Mouse (Mus musculus) granulocyte monocyte progenitor cell, adult 5-6 weeks (primary cell): ENCODE data around the gene Cdc42ep5. TPM values are rescaled to one million over a fixed set of nuclear protein-coding genes. Genes with fewer than 3 reads are reported as not detected.

Source experiments
- ATAC-seq: replicated peaks from 2 replicates; pipeline ENCODE4 v1.8.0; 2016; ENCODE audit warnings: mild to moderate bottlenecking, moderate TSS enrichment, inconsistent platforms; ENCODE audit not compliant: poor library complexity, severe bottlenecking
- total RNA-seq, 2 experiments: library from RNA; stranded (forward) in 1 of 2; stranded (reverse) in 1 of 2; fragments of 200-712, 200-1000 nt in 1 of 2; fragments of >200 nt in 1 of 2; fragmentation: Nextera tagmentation in 1 of 2; gene quantifications; 2 replicates each; pipeline ENCODE4 v1.2.3; 2014 to 2017

The Cdc42ep5 gene
- total RNA-seq, 2 experiments from 2014 or later: 0.21 TPM; not detected in 1

GRCm38 (mm10) chr7:4128860-4129259 is 35.8 kb downstream of the Cdc42ep5 start:
- no peak for ATAC-seq

- ATAC-seq: no peak
Observed at GRCm38 (mm10) chr7:4127894-4128293, 36.8 kb downstream of the Cdc42ep5 start.

- ATAC-seq: no peak
Observed at GRCm38 (mm10) chr7:4126992-4127785, 37.5 kb downstream of the Cdc42ep5 start.

GRCm38 (mm10) chr7:4125306-4125705 is 39.4 kb downstream of the Cdc42ep5 start:
- no peak for ATAC-seq

- ATAC-seq: no peak
Observed at GRCm38 (mm10) chr7:4124856-4125255, 39.8 kb downstream of the Cdc42ep5 start.

GRCm38 (mm10) chr7:4124315-4124759 is 40.3 kb downstream of the Cdc42ep5 start:
- peak; percentile 75 for ATAC-seq

- no peak for ATAC-seq
Observed at GRCm38 (mm10) chr7:4123732-4124131, 40.9 kb downstream of the Cdc42ep5 start.

- no peak for ATAC-seq
Observed at GRCm38 (mm10) chr7:4122783-4123182, 41.9 kb downstream of the Cdc42ep5 start.

GRCm38 (mm10) chr7:4122076-4122768 is 42.4 kb downstream of the Cdc42ep5 start:
- no peak for ATAC-seq

GRCm38 (mm10) chr7:4119976-4120921 is 44.4 kb downstream of the Cdc42ep5 start:
- ATAC-seq: no peak

- peak; percentile 51; the same call in 1 of the 2 replicates for ATAC-seq
Observed at GRCm38 (mm10) chr7:4119344-4119902, 45.2 kb downstream of the Cdc42ep5 start, which contains the start of gene Ttyh1. Gene Ttyh1 (plus strand): TSS chr7:4119408.

GRCm38 (mm10) chr7:4117050-4117814 is 47.4 kb downstream of the Cdc42ep5 start:
- no peak for ATAC-seq

- no peak for ATAC-seq
Observed at GRCm38 (mm10) chr7:4111766-4112165, 52.9 kb downstream of the Cdc42ep5 start.

GRCm38 (mm10) chr7:4103411-4103810 is 61.2 kb downstream of the Cdc42ep5 start:
- ATAC-seq: peak; percentile 58

Other genes with a start within 250 kb of the Cdc42ep5 start
- gene Lilra6, start 249.4 kb downstream of the Cdc42ep5 start, total RNA-seq (2014; fragmentation: Nextera tagmentation): not detected in 2 replicates
- gene Lilra6, start 249.4 kb downstream of the Cdc42ep5 start, total RNA-seq (2017): 1.6 TPM in 1 of 2 replicates, not detected in the other
- gene Lair1, start 101.7 kb downstream of the Cdc42ep5 start, total RNA-seq (2014; fragmentation: Nextera tagmentation): 32.6 and 38.7 TPM in 2 replicates
- gene Lair1, start 101.7 kb downstream of the Cdc42ep5 start, total RNA-seq (2017): 78.9 and 81.0 TPM in 2 replicates
- gene Ttyh1, start 45.5 kb downstream of the Cdc42ep5 start, total RNA-seq (2014; fragmentation: Nextera tagmentation): not detected in 2 replicates
- gene Ttyh1, start 45.5 kb downstream of the Cdc42ep5 start, total RNA-seq (2017): 0.09 and 0.52 TPM in 2 replicates
- gene Leng8, start 27.8 kb downstream of the Cdc42ep5 start, total RNA-seq (2014; fragmentation: Nextera tagmentation): 69.9 and 91.7 TPM in 2 replicates
- gene Leng8, start 27.8 kb downstream of the Cdc42ep5 start, total RNA-seq (2017): 18.0 and 26.4 TPM in 2 replicates
- 0.32 TPM in 1 of 2 replicates, not detected in the other for gene Leng9, start 14.5 kb downstream of the Cdc42ep5 start, total RNA-seq (2014; fragmentation: Nextera tagmentation)
- gene Leng9, start 14.5 kb downstream of the Cdc42ep5 start, total RNA-seq (2017): 1.4 and 2.0 TPM in 2 replicates
- gene Lilra5, start 72.9 kb upstream of the Cdc42ep5 start, total RNA-seq (2014; fragmentation: Nextera tagmentation): not detected in 2 replicates
- gene Lilra5, start 72.9 kb upstream of the Cdc42ep5 start, total RNA-seq (2017): not detected in 2 replicates
- gene Ncr1, start 172.9 kb upstream of the Cdc42ep5 start, total RNA-seq (2014; fragmentation: Nextera tagmentation): not detected in 2 replicates
- gene Ncr1, start 172.9 kb upstream of the Cdc42ep5 start, total RNA-seq (2017): 0.52 TPM in 1 of 2 replicates, not detected in the other
- gene Gp6, start 232.9 kb upstream of the Cdc42ep5 start, total RNA-seq (2014; fragmentation: Nextera tagmentation): not detected in 2 replicates
- gene Gp6, start 232.9 kb upstream of the Cdc42ep5 start, total RNA-seq (2017): not detected in 2 replicates